Mouse (Mus musculus) G1E (cell line): ENCODE measurements at regions not wholly inside any gene's neighbourhood (a gene's known extent, or its start where the extent isn't known, plus 50 kb on each side); places are given as distances from the start of the nearest gene placed in this dataset.
"Not testable (repeated sequence)": the region's sequence is repeated elsewhere in the genome, so short reads cannot be mapped to it uniquely, and the experiment has no call there.

Source experiments
- ATAC-seq: 2 replicates; pipeline ENCODE4 v1.8.0; 2016; ENCODE audit warnings: mild to moderate bottlenecking; ENCODE audit not compliant: insufficient number of reproducible peaks, poor library complexity, low FRiP score, severe bottlenecking; ENCODE audit errors: extremely low read depth
- DNase-seq: peaks from one replicate; pipeline ENCODE4 v3.0.0; 2012; ENCODE audit warnings: low spot score
- H3K27me3 ChIP-seq: 2 replicates; pipeline ENCODE4 v1.6.1; 2012; ENCODE audit warnings: mild to moderate bottlenecking, low read length, inconsistent platforms; ENCODE audit not compliant: insufficient read depth
- H3K36me3 ChIP-seq: replicated peaks from 2 replicates; pipeline ENCODE3; 2012; ENCODE audit warnings: mild to moderate bottlenecking, inconsistent platforms
- H3K4me1 ChIP-seq: 2 replicates; pipeline ENCODE4 v1.6.1; 2012; ENCODE audit warnings: low read depth, low read length, inconsistent platforms, mixed read lengths; ENCODE audit not compliant: insufficient read depth
- H3K4me3 ChIP-seq: 2 replicates; pipeline ENCODE4 v1.5.1; 2012; ENCODE audit warnings: low read depth, mild to moderate bottlenecking, inconsistent platforms, low read length, moderate library complexity, mixed read lengths
- H3K9me3 ChIP-seq: replicated peaks from 2 replicates; pipeline ENCODE4 v1.6.1; 2012; ENCODE audit warnings: inconsistent platforms
- CTCF ChIP-seq: IDR thresholded peaks from 2 replicates; pipeline ENCODE4 v1.5.1; 2012; ENCODE audit warnings: low read depth, low read length, inconsistent platforms, mixed read lengths
- GATA1 ChIP-seq: IDR thresholded peaks from 2 replicates; pipeline ENCODE4 v1.6.1; 2012; ENCODE audit warnings: borderline replicate concordance, low read length, inconsistent platforms, mixed read lengths
- GATA2 ChIP-seq: IDR thresholded peaks from 2 replicates; pipeline ENCODE4 v1.6.1; 2012; ENCODE audit warnings: low read depth, low read length, inconsistent platforms, borderline replicate concordance
- POLR2AphosphoS5 ChIP-seq: IDR thresholded peaks from 2 replicates; pipeline ENCODE4 v1.6.1; 2012; ENCODE audit warnings: low read depth, low read length, inconsistent platforms; ENCODE audit not compliant: insufficient replicate concordance
- TAL1 ChIP-seq: conservative IDR thresholded peaks from 2 replicates; pipeline ENCODE4 v1.6.1; 2012; ENCODE audit warnings: low read depth, low read length, inconsistent platforms, mixed read lengths

DNA sequence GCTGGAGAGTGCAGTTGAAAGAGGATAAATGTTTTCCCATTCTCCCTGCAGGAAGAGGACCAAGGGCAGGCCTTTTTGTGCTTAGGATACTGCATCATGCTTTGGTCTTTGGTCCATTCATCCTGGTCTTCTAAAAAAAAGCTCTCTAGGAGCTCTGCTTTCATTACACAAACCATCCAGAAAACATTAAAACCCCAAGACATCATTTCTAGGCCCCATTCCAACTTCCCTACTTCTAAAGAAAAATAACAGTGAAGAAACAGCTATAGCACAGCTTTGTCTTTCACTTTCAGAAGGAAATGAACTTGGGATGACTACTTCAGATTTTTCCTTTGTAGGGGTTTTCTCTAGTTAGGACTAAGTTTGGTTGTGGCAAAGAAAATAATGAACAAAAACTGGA is 185.1 kb upstream of the Tmc3 start:
- Histone ChIP-seq H3K9me3 (no peaks in the 10 kb centered on the region), H3K4me1 (no peaks in the 10 kb centered on the region), H3K27me3 (0 out of 2 replicates have a peak, but pooled peaks cover 4% of the 10 kb centered on the region), H3K36me3 (no peaks in the 10 kb centered on the region), H3K4me3 (no peak overlapping the region)
- DNase-seq (no peak), ATAC-seq (no peak)
- no peak for TF ChIP-seq GATA2

DNA sequence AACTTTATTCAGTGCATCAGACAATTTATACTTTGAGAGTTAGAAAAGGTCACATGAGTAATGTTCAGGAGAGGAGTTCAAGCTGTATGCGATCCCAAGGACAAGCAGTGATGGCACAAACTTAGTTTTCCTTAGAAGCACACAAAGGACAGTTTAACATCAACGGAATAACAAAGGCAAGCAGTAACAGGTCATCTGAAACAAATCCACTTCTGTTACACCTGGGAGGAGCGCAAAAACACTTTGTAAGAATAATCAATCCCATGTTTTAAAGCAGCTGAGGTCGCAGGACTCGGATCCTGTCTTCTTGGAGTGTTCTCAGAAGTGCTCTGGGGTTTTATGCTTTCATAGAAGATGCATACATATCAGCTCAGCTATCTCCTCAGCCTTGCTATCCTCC is 183.7 kb upstream of the Tmc3 start:
- TF ChIP-seq CTCF = no peak
- no peak for TF ChIP-seq POLR2AphosphoS5
- TF ChIP-seq GATA2 = no peak
- TF ChIP-seq GATA1 = no peak
- TF ChIP-seq TAL1 = no peak
- H3K36me3 ChIP-seq = no peaks in the 10 kb centered on the region
- no peaks in the 10 kb centered on the region for H3K4me1 ChIP-seq
- H3K9me3 ChIP-seq = no peaks in the 10 kb centered on the region
- no peak for DNase-seq
- no peak for ATAC-seq
- 0 out of 2 replicates have a peak, but pooled peaks cover 4% of the 10 kb centered on the region for H3K27me3 ChIP-seq
- no peak overlapping the region for H3K4me3 ChIP-seq

DNA sequence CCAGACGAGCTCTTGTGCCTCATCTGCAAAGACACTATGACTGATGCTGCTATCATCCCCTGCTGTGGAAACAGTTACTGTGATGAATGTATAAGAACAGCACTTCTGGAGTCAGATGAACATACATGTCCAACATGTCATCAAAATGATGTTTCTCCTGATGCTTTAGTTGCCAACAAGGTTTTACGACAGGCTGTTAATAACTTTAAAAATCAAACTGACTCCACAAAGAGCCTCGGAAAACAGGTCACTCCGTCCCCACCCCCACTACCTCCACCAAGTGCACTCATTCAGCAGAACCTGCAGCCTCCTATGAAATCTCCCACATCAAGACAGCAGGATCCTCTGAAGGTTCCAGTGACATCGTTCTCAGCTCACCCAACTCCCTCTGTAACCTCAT is 172.0 kb upstream of the Tmc3 start:
- H3K4me1 ChIP-seq, H3K4me3 ChIP-seq, ATAC-seq, H3K36me3 ChIP-seq, H3K9me3 ChIP-seq, H3K27me3 ChIP-seq, DNase-seq: not testable (repeated sequence)

DNA sequence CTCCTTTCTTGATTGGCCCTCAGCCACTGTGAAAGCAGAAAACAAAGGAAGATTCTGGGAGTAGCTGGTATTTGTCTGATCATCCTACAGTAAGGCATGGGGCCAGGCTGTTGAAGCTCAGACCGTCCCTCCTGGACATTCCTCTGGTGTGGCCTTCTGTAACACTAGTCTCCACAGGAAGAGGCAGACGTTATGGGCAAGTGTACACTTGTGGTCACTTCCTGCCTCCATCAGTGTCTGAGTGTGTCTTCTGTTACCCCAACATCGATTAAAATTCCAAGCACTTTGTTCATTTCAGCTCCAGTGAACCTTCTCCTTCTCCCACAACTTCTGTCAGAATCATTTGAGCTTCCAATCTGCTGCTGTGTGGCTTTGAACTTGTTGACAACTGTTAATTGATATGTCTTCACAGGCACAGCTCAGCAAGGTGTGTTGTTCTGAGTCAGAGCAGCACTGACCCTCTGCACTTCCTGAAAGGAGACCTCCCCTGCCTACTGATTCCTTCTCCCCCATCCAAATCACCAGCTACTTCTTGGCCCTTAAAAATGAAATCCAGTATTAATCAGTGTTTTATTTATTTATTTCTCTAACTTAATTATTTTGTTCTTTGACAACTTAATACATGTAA is 154.7 kb upstream of the Tmc3 start:
- H3K36me3 ChIP-seq = no peaks in the 10 kb centered on the region
- TF ChIP-seq POLR2AphosphoS5 = no peak
- no peak for TF ChIP-seq CTCF
- DNase-seq (no peak), ATAC-seq (no peak)
- H3K4me3 ChIP-seq = no peak overlapping the region
- H3K4me1 ChIP-seq = no peaks in the 10 kb centered on the region
- H3K9me3 ChIP-seq = no peaks in the 10 kb centered on the region
- H3K27me3 ChIP-seq = no peaks in the 10 kb centered on the region

DNA sequence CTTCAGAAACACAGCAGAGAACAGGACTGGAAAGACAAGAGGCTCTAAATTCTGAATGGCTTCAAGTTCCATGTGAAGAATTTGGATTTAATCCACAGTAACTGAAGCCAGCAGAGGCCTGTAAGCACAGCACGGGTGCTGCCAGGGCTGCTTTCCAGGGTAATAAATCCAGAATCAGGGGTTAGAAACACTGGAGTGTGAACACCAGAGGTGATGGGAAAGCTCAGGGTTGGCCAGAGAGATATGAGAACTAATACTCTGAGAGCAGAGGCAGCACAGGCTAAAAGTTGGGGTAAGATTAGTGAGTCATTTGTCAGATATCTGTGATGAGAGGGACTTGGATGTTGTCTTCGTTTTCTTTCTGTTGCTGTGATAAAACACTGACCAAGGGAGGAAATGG is 153.6 kb upstream of the Tmc3 start:
- H3K4me3 ChIP-seq = no peak overlapping the region
- no peaks in the 10 kb centered on the region for H3K9me3 ChIP-seq
- H3K4me1 ChIP-seq = no peaks in the 10 kb centered on the region
- H3K36me3 ChIP-seq = no peaks in the 10 kb centered on the region
- ATAC-seq (no peak), DNase-seq (no peak)
- TF ChIP-seq TAL1 (no peak), POLR2AphosphoS5 (no peak), GATA2 (no peak), CTCF (no peak), GATA1 (no peak)
- no peaks in the 10 kb centered on the region for H3K27me3 ChIP-seq

DNA sequence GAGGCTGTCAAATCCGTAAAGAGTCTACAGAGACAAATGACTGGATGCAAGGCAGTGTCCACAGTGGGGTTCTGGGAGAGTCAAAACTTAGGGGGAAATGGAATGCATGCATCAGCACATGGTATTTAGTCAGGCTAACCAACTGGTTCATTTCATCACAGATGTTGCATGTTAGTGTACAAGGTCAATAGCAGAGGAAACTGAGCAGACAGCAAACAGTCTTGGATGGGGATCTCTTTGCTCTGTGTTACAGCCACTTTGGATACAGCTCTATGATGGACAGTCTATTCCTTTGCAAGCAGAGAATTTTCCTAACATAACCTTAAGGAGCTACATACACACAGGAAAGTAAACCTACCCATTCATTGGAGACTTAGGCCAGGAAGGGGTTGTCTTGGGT is 151.9 kb upstream of the Tmc3 start:
- Histone ChIP-seq H3K4me3 (no peak overlapping the region), H3K36me3 (no peaks in the 10 kb centered on the region), H3K27me3 (no peaks in the 10 kb centered on the region), H3K9me3 (no peaks in the 10 kb centered on the region), H3K4me1 (no peaks in the 10 kb centered on the region)
- ATAC-seq (no peak), DNase-seq (no peak)
- TF ChIP-seq CTCF = no peak
- no peak for TF ChIP-seq POLR2AphosphoS5
- no peak for TF ChIP-seq GATA1
- no peak for TF ChIP-seq GATA2
- TF ChIP-seq TAL1 = no peak

DNA sequence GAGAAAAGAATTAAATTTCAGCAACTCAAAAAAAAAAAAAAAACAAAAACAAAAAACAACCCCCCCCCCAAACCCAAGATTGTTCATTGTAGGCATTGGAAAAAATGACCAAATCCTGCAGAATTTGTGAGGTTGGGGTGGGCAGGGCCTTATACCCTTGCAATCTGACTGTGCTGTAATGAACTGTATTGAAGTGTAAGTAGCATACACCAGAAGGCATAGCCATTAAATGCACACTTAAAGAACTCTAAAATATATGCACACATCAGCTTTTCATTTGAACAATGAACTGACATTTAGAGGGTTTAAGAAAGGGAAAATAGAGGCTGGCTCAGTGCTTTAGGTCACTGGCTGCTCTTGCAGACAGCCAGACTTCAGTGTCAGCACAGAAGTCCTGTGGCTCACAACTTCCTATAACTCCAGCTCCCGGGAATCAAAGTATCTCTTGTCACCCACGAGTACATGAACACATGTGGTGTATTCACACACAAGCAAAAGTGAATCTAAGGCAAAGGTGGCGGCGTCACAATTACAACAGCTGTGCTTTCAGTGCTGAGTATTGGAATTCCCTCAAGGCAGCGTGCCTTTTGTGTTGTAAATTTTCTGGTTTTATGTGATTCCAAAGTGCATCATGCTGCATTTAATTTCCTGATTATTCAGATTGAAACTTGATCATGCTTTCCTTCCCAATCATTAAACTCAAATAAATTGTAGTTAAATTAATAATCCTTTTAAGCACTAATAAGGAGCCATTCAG is 150.6 kb upstream of the Tmc3 start:
- DNase-seq = no peak
- no peaks in the 10 kb centered on the region for H3K9me3 ChIP-seq
- TF ChIP-seq GATA2 = no peak
- H3K4me3 ChIP-seq = no peak overlapping the region
- H3K4me1 ChIP-seq = no peaks in the 10 kb centered on the region
- no peaks in the 10 kb centered on the region for H3K36me3 ChIP-seq
- no peaks in the 10 kb centered on the region for H3K27me3 ChIP-seq
- no peak for ATAC-seq
